Mouse (Mus musculus): ENCODE results near the gene Socs3.

The Socs3 gene

DNA sequence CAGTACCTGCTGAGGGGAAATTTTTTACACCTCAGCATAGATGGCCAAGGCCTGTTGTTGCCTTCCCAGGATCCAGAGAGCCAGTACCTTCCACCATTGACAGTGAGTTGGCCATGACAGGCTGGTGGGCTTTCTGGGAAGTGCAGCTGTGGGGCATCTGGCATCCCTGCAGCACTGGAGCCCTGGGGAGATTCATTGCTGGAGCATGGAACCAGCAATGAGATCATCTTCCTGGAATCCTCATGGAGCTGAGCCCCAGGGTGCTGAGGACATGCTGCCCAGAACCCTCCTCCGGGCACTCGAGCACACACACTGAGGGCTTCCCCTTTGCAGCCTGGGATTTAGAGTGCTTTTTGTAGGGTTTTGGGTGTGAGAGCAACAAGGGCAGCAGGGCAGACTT, 25.4 kb upstream of the Socs3 start:
- no peak for DNase-seq (ENCODE audit: low spot score)

- no peak for DNase-seq (ENCODE audit: low spot score)
Observed at GRCm38 (mm10) chr11:117994250-117995057, 24.6 kb upstream of the Socs3 start.

DNA sequence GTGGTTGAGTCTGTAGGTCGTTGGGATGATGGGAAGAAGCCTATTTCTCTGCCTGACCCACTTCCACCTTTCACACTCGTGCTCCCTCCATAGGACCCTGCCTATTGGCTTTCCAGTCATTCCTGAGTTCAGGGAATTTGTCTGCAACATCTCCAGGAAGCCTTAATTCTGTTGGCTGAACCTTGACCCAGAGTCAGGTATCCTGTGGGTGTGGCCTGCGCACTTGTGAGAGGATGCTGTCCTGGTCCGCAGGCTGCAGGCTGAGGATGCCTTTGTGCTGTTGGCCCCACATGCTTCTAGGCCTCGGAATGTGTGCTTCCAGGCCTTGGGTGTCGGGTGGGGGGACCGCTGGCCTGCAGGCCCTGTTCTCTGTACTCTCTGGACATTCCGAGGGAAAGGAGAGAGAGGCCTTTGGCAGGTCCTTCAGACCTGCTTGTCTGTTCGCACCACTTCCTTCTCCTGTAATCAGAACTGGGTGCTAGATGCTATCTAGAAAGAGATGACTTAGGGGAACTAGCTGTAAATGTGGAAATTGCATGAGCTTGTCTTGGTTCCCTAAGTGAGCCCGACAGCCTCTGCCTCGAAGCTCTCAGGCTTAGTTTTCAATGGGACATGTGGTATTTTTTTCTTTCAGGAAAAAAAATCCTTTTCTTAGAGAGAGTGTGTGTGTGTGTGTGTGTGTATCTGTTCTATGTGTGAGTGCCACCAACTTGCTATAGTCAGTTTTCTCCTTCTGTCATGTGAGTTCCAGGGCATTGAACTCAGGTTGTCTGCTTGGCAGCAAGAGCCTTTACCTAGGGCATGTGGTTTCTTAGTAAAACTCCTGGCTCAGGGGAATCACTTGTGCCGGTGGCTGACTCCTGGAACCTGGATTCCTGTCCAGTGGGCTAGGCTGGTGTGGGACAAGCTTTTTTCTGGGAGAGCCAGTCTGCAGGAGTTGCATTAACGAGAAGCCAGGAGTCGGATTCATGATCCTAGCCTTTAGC, 23.6 kb upstream of the Socs3 start:
- DNase-seq (ENCODE audit: low spot score), result no peak

- DNase-seq (ENCODE audit: low spot score), result no peak
Observed at GRCm38 (mm10) chr11:117991502-117992470, 21.9 kb upstream of the Socs3 start.

- DNase-seq (ENCODE audit: low spot score), result no peak
Observed at GRCm38 (mm10) chr11:117989926-117990325, 20.1 kb upstream of the Socs3 start.

DNA sequence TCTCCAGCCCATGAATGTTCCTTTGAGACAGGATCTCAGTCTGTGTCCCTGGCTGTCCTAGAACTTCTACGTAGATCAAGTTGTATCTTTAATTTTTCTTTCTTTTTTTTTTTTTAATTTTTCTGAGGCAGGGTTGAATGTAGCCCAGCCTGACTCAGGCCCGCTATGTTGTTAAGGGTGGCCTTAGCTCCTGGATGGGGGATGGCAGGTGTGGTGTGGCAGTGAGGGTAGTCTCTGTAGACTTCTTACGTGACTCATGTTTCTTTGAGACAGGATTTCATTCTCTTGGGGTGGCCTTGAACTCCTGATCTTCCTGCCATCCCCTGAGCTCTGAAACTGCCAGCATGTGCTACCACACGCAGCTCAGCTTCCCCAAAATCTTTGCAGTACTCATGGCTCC, 19.4 kb upstream of the Socs3 start:
- DNase-seq (ENCODE audit: low spot score), result no peak

- no peak for DNase-seq (ENCODE audit: low spot score)
Observed at GRCm38 (mm10) chr11:117987968-117988367, 18.1 kb upstream of the Socs3 start.

DNA sequence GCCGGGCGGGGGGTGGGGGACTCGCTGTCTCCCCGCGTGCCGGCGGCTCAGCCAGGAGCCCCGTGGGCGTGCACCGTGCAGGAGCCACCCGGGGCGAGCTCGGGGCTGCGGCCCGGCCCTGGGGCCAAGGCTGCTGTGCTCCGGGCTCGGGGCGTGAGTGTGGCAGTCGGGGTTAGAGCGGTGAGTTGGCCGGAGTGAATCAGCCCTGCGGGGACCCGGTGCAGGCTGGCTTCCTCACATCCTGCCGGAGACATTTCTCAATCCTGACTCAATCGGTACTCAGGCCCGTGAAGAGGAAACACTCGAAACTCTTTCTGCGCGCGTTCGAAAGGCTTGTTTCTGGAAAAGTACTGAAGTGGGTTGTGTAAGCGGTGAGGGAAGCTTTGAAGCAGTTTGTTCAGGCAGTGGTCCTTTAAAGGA, 17.2 kb upstream of the Socs3 start:
- no peak for DNase-seq (ENCODE audit: low spot score)

DNA sequence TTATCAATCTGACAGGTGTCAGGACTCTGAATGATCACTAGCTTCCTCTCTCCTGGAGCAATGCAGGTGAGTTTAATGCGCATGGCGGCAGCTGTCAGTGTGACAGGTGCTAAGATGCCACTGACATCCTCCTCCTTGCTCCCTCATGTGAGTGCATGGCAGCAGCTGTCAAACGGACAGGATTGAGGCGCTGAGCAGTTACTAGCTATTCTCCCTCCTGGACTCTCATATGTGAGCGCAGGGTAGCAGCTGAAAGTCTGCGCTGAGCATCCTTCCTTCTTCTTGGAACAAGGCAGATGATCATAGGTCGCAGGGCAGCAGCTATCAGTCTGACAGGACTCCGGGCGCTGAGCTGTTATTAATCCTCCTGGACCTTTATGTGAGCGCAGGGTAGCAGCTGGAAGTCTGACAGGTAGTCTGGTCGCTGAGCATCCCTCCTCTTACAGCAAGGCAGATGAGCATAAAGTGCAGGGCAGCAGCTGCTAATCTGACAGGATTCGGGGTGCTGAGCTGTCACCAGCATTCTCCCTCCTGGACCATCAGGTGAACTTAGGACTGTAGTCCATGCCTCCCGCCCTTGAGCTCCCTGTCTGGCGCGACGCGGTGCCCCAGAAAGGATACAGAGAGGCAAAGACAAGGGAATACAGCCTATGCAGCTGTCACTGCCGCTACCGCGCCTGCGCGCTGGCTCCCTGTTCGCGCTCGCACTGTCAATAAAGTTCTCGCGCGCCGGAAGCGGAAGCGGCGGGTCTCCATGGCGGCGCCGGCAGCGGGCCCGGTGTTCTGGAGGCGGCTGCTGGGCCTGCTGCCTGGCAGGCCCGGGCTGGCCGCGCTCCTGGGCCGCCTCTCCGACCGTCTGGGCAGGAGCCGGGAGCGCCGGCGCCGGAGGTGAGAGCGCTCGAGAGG, 16.5 kb upstream of the Socs3 start, which contains the start of gene Pgs1:
Pgs1 (plus strand) TSS at position 167 of the 906 bp plus-strand sequence.
- peak; percentile 93 for DNase-seq (ENCODE audit: low spot score)

DNA sequence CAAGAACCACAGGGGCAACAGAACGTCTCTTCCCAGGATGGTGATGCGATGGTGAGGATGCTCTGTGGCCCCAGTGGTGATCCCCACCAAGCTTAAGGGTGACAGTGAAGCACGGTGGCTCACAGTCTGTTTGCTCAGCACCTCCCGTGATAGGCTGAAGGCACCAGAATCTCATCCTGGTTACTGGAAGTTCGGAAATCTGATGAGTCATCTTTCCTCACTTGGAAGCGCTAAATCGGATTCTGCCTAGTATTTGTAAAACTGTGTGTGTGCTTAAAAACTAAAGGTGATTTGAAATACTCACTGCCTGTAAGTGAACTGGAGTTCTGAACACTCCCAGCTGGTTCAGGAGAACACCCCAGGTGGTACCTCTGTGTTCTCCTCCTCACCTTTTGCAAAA, 13.9 kb upstream of the Socs3 start:
- DNase-seq (ENCODE audit: low spot score), result no peak

DNA sequence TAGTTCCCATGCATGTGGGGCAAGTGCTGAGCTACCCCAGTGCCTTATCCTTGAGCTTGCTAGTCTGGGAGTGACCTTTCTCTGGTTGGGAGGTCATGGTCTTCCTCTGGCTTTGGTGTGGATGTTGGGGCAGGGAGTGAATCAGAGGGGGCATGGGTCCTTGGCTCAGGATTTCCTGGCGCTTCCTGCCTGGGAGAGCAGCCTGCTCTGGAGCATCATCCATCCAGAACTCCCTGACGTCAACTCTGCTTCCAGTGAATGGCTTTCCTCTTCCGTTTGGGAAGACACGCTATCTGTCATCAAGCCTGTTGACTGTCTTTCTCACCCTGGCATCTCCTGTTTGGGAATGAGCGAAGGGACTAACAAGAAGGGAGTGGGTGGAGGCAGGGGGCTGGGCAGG, 12.6 kb upstream of the Socs3 start:
- DNase-seq (ENCODE audit: low spot score), result no peak

DNA sequence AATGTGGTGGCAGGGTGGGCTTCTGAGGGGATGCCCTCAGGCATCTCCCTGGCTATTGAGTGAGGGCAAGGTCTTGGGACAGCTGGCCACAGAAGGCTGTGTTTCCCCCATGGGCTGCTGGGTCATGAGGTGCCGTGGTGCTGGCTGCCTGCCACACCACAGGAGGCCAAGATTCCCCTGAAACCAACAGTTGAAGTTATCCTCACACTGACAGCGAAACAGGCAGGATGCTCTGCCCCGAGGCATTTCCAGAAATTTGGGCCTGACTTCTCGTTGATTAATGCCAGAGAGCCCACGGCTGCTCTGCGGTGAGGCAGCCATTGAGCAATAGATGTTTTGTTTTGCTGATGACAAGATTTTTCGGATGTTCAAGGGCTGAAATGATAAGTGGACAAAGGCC, 9.5 kb upstream of the Socs3 start:
- no peak for DNase-seq (ENCODE audit: low spot score)

DNA sequence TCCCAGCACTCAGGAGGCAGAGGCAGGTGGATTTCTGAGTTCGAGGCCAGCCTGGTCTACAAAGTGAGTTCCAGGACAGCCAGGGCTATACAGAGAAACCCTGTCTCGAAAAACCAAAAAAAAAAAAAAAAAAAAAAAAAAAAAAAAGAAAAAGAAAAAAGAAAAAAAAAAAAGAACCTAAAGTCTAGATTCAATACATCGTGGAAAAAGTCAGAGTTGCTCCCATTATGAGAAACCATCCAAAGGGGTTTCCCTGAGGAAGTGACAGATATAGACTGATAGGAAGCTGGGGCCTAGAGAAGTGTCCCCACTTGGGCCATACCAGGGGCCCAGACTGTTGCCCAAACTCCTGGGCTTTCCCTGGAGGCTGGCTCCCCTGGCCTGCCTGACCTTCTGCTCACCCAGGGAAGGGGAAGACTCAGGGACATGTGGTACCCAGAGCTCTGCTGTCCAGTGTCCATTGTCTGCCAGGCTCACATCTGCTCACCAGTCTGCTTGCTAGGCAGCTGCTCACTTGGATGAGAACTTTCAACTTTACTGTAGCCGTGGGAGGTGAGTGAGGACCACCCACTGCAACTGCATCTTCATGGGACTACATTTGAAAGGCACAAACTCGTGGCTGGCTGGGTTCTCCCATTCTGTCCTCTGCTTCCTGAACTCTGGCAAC, 8.0 kb upstream of the Socs3 start:
- peak; percentile 39 for DNase-seq (ENCODE audit: low spot score)

DNA sequence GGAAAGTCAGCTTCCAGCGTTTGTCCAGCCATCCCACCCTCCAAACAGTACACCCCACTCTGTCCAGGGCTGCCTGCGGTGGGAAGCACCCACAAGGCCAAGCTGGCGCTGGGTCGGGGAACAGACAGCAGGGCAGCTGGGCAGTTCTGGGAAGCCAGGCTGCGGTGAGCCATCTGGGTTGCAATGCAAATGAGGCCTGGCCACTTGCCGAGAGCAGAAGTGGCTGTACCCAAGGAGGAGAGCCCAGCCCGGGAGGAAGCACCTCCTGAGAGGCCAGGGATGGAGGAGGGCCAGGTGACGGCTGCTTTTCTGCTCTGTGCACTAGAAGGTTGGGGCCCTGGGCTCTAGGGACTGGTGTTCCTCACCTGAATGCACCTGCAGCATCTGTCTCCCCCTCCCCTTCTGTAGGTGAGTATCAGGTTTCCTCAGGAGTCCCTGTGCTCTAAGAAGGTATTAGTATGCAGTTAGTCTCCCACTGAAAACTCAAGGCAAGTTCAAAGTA, 6.3 kb upstream of the Socs3 start:
- peak; percentile 42 for DNase-seq (ENCODE audit: low spot score)

- peak; percentile 87 for DNase-seq (ENCODE audit: low spot score)
Observed at GRCm38 (mm10) chr11:117975211-117975967, 5.5 kb upstream of the Socs3 start.

DNA sequence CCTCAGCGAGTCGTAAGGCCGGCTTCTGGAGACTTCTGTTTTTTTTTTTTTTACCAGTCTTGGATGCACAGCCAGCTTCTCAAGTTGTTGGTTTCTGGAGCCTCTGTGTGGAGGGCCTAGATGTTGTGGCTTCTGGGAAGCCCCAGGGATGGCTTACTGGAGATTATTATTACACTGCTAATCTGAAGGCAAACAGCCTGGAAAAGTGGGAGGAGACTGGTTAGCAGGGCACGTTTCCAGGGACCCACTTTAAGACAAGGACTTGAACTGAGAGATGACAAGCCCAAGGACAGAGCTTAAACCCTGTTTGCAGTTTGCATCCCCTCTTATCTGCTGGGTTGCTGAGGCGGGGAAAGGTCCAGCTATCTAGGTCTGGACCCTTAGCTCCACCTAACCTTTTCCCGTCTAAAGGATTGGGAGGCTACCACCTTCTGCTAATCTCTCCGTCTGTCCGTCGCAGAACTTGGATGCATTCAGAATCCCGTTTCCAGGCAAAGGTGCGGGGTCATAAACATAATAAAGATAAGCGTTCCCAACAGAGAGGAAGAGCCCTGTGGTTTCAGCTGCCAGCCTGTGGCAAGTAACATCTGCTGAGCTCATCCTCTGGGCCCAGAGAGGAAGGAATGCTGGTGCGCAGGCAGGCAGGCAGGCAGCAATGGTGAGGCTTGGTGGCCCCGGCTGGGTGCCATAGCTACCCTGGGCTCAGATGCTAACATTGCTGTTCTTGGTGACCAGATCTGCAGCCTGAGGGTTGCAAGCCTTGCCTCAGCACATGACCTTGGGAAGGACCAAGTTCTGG, 4.7 kb upstream of the Socs3 start:
- peak; percentile 41 for DNase-seq (ENCODE audit: low spot score)

DNA sequence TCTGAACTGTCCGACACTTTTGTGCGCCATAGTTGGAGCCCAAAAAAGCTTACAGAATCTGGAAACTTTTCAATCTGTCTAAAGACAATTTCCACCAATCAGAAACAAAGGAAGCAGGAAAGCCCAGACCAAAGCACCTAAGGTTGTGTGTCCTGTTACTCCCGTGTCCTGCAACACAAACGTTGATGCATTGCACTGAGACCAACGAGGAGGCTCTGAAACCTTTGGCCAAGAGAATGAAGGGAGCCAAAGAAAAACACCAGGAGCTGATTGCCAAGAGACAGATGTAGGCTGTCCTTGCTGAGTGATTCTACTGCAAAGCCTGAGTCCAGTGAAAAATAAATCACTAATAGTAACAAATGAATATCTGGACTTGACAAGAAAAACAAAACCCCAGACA, 3.7 kb upstream of the Socs3 start:
- no peak for DNase-seq (ENCODE audit: low spot score)

All from embryo, embryonic 10.5 days (tissue).